Mouse (Mus musculus) liver, embryonic 13.5 days (tissue): ENCODE data around the gene Dnaja4. TPM values are rescaled to one million over a fixed set of nuclear protein-coding genes. Genes with fewer than 3 reads are reported as not detected.

Source experiments
- ATAC-seq: fragments of 200-750 bp; cut with Nextera tagmentation; 2 replicates; pipeline ENCODE4 v1.8.0; 2017; ENCODE audit warnings: low read depth, mild to moderate bottlenecking, moderate number of reproducible peaks, moderate library complexity
- DNase-seq: peaks from one replicate; pipeline ENCODE4 v3.0.0; 2022
- H3K27ac ChIP-seq: fragments of 300-500 bp; sonication (generic); 2 replicates; pipeline ENCODE4 v1.5.1; 2015; ENCODE audit warnings: moderate library complexity, mild to moderate bottlenecking, inconsistent platforms
- H3K27me3 ChIP-seq: fragments of 300-500 bp; sonication (generic); 2 replicates; pipeline ENCODE4 v1.6.1; 2015; ENCODE audit warnings: mild to moderate bottlenecking, inconsistent platforms
- H3K36me3 ChIP-seq: fragments of 300-500 bp; sonication (generic); 2 replicates; pipeline ENCODE4 v1.6.1; 2015; ENCODE audit warnings: mild to moderate bottlenecking, inconsistent platforms
- H3K4me1 ChIP-seq: fragments of 300-500 bp; sonication (generic); replicated peaks from 2 replicates; pipeline ENCODE4 v1.6.1; 2015; ENCODE audit warnings: inconsistent platforms
- H3K4me2 ChIP-seq: fragments of 300-500 bp; sonication (generic); 2 replicates; pipeline ENCODE4 v1.6.1; 2015; ENCODE audit warnings: inconsistent platforms, mild to moderate bottlenecking, moderate library complexity
- H3K4me3 ChIP-seq: fragments of 300-500 bp; sonication (generic); replicated peaks from 2 replicates; pipeline ENCODE4 v1.5.1; 2015; ENCODE audit warnings: mild to moderate bottlenecking, inconsistent platforms
- H3K9ac ChIP-seq: fragments of 300-500 bp; sonication (generic); 2 replicates; pipeline ENCODE4 v1.6.1; 2015; ENCODE audit warnings: mild to moderate bottlenecking, inconsistent platforms
- H3K9me3 ChIP-seq: fragments of 300-500 bp; sonication (generic); replicated peaks from 2 replicates; pipeline ENCODE4 v1.6.1; 2016; ENCODE audit warnings: inconsistent platforms
- WGBS: fragments of 180-500 bp; shearing (Covaris S2); methylation state at CpG from one replicate; pipeline ENCODE4 v1.1.7; 2015; ENCODE audit not compliant: insufficient replicate concordance; 5-methylcytosine and 5-hydroxymethylcytosine counted together
- polyA plus RNA-seq: library from polyadenylated mRNA; unstranded; fragments of >200 nt; fragmentation: Nextera tagmentation; extraction: Ambion mirVana; gene quantifications from 2 replicates; pipeline ENCODE4 v1.2.1, GENCODE M21; 2015

Dnaja4 gene
- polyA plus RNA-seq, 1 experiment from 2014 or later = 21.1 TPM

DNA sequence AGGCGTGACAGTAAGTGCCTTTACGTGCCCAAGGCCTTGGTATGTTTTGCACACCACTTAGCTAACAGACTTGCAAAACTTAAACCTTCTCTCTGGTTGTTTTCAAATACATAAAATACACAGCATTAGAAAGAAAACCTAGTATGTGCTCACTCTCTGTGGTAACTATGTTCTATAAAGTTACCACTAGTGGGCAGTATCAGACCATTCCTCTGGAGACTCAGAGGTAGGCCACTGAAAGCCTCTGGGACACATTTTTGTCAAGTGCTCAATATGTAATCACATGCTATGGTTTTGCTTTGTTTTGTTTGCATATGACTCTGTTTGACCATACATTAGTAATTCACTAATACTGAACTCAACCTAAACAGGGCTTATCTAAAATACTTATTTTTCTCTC lies 33.4 kb downstream of the Dnaja4 start:
- H3K36me3 ChIP-seq = peaks cover 39% of the 10 kb centered on the region
- H3K4me2 ChIP-seq = peak overlapping the region; percentile 68
- H3K9ac ChIP-seq = no peak overlapping the region
- peak overlapping the region; percentile 87; the same call in 1 of the 2 replicates for H3K4me3 ChIP-seq
- H3K27me3 ChIP-seq = no peaks in the 10 kb centered on the region
- WGBS = 66% methylated on average over 2 of the region's 2 CpGs
- H3K9me3 ChIP-seq = no peaks in the 10 kb centered on the region
- ATAC-seq (no peak), DNase-seq (no peak)
- peaks cover 30% of the 10 kb centered on the region for H3K4me1 ChIP-seq
- H3K27ac ChIP-seq = no peak overlapping the region

DNA sequence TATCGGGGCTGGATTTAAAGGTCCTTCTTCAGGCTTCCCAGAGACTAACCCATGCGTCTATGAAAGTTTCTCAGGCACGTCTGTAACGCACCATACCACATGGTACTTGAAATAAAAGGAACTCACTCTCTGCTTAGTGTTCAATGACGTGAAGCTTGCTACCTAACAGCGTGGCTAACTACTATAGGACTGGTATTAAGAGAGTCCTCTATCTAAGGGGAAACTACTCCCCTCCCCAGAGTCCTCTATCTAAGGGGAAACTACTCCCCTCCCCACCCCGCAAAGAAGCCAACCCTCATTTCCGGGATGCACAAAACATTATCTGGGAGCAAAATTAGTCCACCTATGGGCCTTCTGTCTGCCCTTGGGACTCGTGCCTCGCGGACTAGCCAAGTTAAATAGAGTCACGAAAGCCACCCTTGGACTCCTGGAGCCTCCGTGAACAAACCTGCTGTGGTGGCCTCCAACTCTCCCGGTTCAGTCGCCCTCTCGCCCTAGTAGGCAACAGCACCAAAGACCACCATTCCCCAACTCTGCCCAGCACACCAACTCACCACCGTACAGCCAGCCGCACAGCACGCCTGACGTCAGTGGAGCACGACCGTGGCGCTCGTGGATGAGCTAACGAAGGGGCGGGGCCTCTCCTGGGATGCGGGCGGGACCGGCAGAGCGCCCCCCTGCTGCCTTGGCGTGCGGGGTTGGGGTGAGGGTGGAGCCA lies 35.4 kb downstream of the Dnaja4 start, which contains the start of gene Wdr61:
Wdr61 (minus strand) TSS at position 599 of the 718 bp plus-strand sequence.
- ATAC-seq (peak; percentile 98), DNase-seq (peak; percentile 97)
- H3K4me2 ChIP-seq = peak within 1 kb of the TSS; percentile 68
- H3K4me1 ChIP-seq = peaks cover 30% of the 10 kb centered on the region
- WGBS = 1% methylated on average over 32 of the region's 32 CpGs
- H3K27ac ChIP-seq = peak within 1 kb of the TSS; percentile 72
- H3K9me3 ChIP-seq = no peaks in the 10 kb centered on the region
- H3K4me3 ChIP-seq = peak within 1 kb of the TSS; percentile 87
- H3K27me3 ChIP-seq = no peaks in the 10 kb centered on the region
- peaks cover 20% of the 10 kb centered on the region for H3K36me3 ChIP-seq
- H3K9ac ChIP-seq = peak within 1 kb of the TSS; percentile 85

DNA sequence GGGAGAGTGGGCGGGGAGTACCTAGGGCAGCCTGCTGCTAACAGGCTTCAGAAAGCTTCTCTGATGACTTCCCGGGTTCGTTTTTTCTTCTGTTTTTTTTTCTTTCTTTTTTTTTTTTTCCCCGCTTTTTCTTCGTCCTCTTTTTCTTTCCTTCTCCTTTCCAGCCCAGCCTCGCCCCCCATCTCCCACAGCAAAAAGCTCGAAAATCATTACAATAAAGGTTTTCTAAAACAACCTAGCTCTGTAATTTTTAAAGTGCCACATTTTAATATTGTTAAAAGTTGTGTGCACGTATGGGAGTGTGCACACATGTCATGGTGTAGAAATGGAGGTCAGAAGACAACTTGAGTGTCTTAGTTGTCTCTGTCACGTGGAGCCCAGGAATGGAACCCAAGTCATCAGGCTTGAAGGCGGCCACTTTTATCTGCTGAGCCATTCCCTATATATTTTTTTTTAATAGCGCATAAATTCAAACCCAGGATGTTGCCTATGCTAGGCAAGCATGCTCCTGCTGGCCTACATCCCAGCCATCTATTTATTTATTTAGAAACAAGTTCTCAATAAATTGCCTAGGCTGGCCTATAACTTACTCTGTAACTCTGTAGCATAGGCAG lies 36.1 kb downstream of the Dnaja4 start:
- H3K4me3 ChIP-seq = peak overlapping the region; percentile 87
- H3K27ac ChIP-seq = 0 out of 2 replicates have a peak overlapping the region, but pooled peaks have one; percentile 10
- no peak for DNase-seq
- peak overlapping the region; percentile 85 for H3K9ac ChIP-seq
- ATAC-seq = no peak
- H3K4me1 ChIP-seq = peaks cover 30% of the 10 kb centered on the region
- no peaks in the 10 kb centered on the region for H3K27me3 ChIP-seq
- WGBS = 17% methylated on average over 11 of the region's 11 CpGs
- peaks cover 13% of the 10 kb centered on the region for H3K36me3 ChIP-seq
- no peaks in the 10 kb centered on the region for H3K9me3 ChIP-seq
- H3K4me2 ChIP-seq = peak overlapping the region; percentile 68

DNA sequence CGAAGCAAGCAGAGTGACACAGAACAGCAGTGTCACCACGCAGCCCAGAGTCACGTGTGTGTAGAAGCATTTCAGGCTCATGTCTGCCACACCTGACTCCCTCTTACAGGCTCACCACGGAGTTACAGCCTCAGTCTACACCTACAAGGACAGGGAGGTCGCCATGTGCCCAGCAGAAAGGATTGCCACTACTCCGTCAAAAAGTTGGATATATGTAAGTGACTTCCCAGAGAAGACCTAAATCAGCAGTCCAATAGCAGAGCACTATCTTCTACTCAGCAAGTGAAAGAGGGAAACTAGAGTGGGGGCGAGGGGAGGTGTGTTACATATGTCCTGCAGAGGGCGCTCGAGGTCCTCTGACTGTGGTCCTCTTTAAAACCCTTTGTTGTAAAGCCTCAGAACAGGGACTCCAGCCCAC lies 37.6 kb downstream of the Dnaja4 start:
- Histone ChIP-seq H3K27ac (no peak overlapping the region), H3K4me3 (0 out of 2 replicates have a peak overlapping the region, but pooled peaks have one; percentile 18), H3K9me3 (no peaks in the 10 kb centered on the region), H3K36me3 (peaks cover 2% of the 10 kb centered on the region; the same call in 1 of the 2 replicates), H3K9ac (no peak overlapping the region; the same call in 1 of the 2 replicates), H3K4me2 (peak overlapping the region; percentile 30), H3K4me1 (peaks cover 30% of the 10 kb centered on the region), H3K27me3 (no peaks in the 10 kb centered on the region)
- ATAC-seq = no peak
- 16% methylated on average over 9 of the region's 9 CpGs for WGBS
- DNase-seq = peak; percentile 55

DNA sequence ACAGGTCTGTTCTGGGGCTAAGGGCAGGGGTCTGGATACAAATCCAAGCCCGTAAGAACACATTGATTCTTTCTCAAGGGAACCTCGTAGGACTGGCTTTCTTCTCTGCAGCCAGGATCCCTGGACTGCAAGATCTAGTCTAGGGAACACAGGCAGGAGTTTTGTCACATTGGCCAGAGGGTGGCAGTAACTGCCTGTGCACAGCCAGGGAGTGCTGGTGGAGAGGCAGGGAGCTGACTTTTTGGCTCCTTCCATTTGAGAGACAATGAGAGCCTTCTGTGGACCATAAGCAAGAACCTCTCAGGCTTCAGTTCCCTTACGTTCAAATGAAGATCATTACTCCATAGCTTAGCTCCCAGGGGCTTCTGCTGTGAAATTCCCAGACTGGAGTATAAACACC lies 39.7 kb downstream of the Dnaja4 start:
- 38% methylated on average over 3 of the region's 3 CpGs for WGBS
- no peaks in the 10 kb centered on the region for H3K9me3 ChIP-seq
- no peak overlapping the region for H3K9ac ChIP-seq
- no peaks in the 10 kb centered on the region for H3K27me3 ChIP-seq
- H3K27ac ChIP-seq = no peak overlapping the region
- H3K4me3 ChIP-seq = no peak overlapping the region
- no peak for ATAC-seq
- H3K36me3 ChIP-seq = no peaks in the 10 kb centered on the region
- no peak overlapping the region for H3K4me2 ChIP-seq
- DNase-seq = no peak
- H3K4me1 ChIP-seq = peaks cover 18% of the 10 kb centered on the region

DNA sequence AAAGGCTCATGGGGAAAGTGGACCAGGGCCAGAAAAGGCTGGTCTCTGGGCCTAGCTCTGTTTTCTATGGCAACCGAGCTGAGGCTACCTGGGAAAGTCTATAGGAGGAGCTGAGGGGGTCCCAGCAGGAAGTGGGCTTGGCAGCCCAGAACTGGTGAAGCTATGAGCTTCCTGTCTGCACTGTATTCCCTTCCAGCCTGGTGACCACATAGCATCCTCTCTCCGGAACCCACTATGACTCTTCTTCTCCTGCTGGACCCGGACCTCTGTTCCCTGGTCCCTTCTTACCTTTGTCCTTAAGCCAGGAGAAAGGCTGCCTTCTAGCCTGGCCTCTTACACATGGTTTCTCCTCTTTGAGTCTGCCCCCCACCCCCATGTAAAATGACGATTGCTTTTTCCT lies 45.2 kb downstream of the Dnaja4 start:
- H3K4me1 ChIP-seq = no peaks in the 10 kb centered on the region
- ATAC-seq (no peak), DNase-seq (no peak)
- H3K27ac ChIP-seq = no peak overlapping the region
- H3K36me3 ChIP-seq = no peaks in the 10 kb centered on the region
- 41% methylated on average over 4 of the region's 4 CpGs for WGBS
- no peaks in the 10 kb centered on the region for H3K9me3 ChIP-seq
- H3K9ac ChIP-seq = no peak overlapping the region
- no peak overlapping the region for H3K4me2 ChIP-seq
- no peak overlapping the region for H3K4me3 ChIP-seq
- H3K27me3 ChIP-seq = no peaks in the 10 kb centered on the region

DNA sequence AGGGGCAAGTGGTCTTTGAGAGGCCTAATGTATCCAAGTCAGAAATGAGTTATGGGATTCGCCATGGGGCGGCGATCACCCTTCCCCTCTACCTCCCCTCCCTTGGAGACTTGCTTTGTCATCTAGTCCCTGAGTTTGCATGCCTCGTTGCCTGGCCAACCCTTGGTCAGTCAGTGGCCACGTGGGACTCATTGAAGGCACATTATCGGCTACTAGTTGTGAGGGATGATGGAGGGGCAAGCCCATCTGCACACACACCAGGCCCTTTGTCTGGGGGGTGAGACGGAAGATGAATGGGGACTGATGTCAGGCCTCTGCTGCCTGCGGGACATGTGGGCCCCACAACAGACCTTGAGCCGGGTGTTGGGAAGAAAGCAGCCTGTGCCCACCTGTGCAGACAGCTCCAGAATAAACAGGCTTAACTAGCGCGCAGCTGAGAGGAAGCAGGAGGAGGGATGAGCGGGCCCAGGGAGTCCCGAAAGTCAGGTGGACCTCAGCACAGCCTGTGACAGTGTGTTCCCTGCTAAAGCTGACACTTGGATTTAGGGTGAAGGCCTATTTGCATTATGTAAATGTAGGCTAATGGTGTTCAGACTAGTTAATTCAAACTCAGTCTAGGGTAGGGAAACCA lies 47.2 kb downstream of the Dnaja4 start:
- Histone ChIP-seq H3K27ac (no peak overlapping the region), H3K4me3 (no peak overlapping the region), H3K9me3 (no peaks in the 10 kb centered on the region), H3K9ac (no peak overlapping the region), H3K4me2 (no peak overlapping the region), H3K36me3 (no peaks in the 10 kb centered on the region), H3K27me3 (no peaks in the 10 kb centered on the region), H3K4me1 (no peaks in the 10 kb centered on the region)
- 62% methylated on average over 13 of the region's 13 CpGs for WGBS
- ATAC-seq (no peak), DNase-seq (no peak)

DNA sequence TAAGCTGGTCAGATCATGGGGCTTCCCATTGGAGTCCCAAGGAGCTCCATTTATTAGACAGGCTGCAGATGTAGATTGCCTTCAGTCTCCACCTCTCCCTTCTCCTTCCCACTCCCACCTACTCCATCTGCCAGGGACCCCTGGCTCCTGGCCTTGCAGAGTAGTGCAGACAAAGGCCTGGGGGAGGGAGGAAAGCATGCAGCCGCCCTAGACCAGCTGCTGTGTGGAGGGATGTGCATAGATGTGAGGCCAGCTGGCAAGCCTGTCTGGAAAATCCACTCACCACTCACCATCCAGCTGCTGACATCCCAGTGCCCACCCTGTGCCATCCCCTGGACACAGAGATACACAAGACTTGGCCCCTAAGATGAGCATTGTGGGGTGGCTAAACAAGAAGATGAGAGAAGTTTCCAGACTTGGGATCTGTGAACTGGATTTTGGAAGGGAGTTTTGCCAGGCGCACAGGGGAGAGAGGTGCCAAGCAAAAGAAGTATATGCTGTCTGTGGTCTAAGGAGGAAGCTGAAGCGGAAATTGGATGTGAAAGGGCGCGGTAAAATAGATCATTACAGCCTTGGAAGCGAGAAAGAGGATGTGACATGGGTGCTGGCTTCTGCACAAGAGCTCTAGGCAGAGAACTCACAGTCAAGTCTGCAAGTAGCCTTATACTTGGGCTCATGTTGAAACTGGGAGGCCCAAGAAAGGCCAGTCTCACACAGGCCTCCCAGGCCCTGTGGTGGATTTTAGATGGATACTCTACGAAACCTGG lies 51.7 kb downstream of the Dnaja4 start:
- no peak overlapping the region for H3K27ac ChIP-seq
- DNase-seq (no peak), ATAC-seq (no peak)
- peaks cover 12% of the 10 kb centered on the region; the same call in 1 of the 2 replicates for H3K27me3 ChIP-seq
- H3K9ac ChIP-seq = no peak overlapping the region
- no peaks in the 10 kb centered on the region for H3K36me3 ChIP-seq
- no peak overlapping the region for H3K4me3 ChIP-seq
- no peaks in the 10 kb centered on the region for H3K9me3 ChIP-seq
- 60% methylated on average over 7 of the region's 7 CpGs for WGBS
- H3K4me1 ChIP-seq = no peaks in the 10 kb centered on the region
- no peak overlapping the region for H3K4me2 ChIP-seq

DNA sequence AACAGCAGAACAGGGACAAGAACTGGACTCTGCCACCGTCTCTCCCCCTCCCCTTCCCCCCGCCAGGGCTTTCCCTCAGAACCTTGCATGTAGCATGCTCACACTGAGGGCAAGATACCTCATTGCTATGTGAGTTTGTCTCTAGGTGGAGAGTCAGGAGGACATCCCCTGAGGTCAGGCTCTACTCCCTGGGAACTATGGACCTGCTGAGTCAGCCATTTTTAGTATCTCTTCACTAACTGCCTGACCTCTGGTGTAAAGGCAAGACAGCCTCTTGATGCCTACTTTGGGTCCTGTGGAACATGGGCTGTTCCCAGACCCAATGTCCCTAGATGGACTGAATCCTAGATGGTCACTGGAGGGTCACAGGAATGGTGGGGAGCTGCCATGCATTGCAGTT lies 53.0 kb downstream of the Dnaja4 start:
- Histone ChIP-seq H3K4me2 (no peak overlapping the region), H3K27ac (no peak overlapping the region), H3K36me3 (no peaks in the 10 kb centered on the region), H3K9me3 (no peaks in the 10 kb centered on the region), H3K9ac (no peak overlapping the region), H3K4me3 (no peak overlapping the region), H3K27me3 (peaks cover 12% of the 10 kb centered on the region; the same call in 1 of the 2 replicates), H3K4me1 (no peaks in the 10 kb centered on the region)
- 72% methylated on average over 2 of the region's 2 CpGs for WGBS
- DNase-seq (no peak), ATAC-seq (no peak)

DNA sequence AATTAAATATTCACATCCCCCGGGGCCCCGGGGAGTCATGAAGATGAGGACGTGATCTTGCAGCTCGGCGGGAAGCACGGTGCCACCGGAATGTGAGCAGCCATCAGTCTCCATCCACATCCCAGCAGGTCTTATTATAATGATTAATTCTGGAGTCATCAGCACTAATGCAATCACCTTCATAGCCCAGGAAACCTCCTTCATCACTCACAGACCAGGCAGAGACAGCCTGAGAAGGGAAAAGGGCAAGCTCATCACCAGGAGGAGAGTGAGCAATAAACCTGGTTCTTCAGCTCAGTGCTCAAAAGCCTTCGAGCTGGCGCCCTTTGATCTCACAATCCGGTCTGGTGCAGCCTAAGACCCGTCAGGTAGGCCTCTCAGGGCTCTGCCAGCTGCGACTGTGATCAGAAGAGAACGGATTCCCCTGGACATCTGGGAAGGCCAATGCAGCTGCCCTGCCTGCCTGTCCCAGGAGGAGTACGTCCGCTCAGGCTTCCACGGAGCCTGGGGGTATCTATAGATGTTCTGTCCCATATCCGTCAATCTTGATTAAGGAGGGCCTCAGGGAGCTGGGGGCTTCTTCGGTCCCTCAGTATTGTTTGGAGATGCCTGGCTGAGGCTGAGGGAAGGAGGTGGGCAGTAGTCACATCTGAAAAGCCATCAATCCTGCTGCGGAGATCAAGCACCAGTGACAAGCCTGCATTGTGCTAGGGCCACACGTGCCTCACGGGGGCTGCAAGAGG lies 53.7 kb downstream of the Dnaja4 start:
- Histone ChIP-seq H3K9me3 (no peaks in the 10 kb centered on the region), H3K4me2 (no peak overlapping the region), H3K9ac (no peak overlapping the region), H3K4me3 (no peak overlapping the region), H3K27ac (no peak overlapping the region), H3K36me3 (no peaks in the 10 kb centered on the region), H3K27me3 (peaks cover 12% of the 10 kb centered on the region; the same call in 1 of the 2 replicates), H3K4me1 (no peaks in the 10 kb centered on the region)
- 59% methylated on average over 21 of the region's 21 CpGs for WGBS
- ATAC-seq (no peak), DNase-seq (no peak)
